ENCODE assay signal across 13 mouse cellular contexts in genomic region chr1:39349427-39349826, GRCm38 (mm10).
"Had no signal": no experiment of that assay in that cellular context is flagged by ENCODE, and none has a peak within 500 bp of the region (broad histone marks: within the 10 kb centered on the region; RNA-seq: fewer than 3 reads in every experiment).

No protein-coding gene starts in this region.

- H3K4me2 ChIP-seq: limb, embryonic 12.5 days; liver, embryonic 13.5 days; lung, embryonic 15.5 days; neural tube, embryonic 12.5 days had no signal

- DNase-seq: kidney, postnatal 10 days; kidney, postnatal 4 days; liver; liver, embryonic 13.5 days; liver, postnatal 0 days; midbrain, embryonic 14.5 days; right cerebral cortex, postnatal 4 days; spleen, adult 18-20 months; thymus, postnatal 4 days had no signal

- H3K9me3 ChIP-seq: limb, embryonic 12.5 days; liver, embryonic 13.5 days; lung, embryonic 15.5 days; midbrain, embryonic 10.5 days; neural tube, embryonic 12.5 days had no signal

- H3K36me3 ChIP-seq: limb, embryonic 12.5 days; liver, embryonic 13.5 days; lung, embryonic 15.5 days; midbrain, embryonic 10.5 days; neural tube, embryonic 12.5 days had no signal

- H3K27ac ChIP-seq: limb, embryonic 12.5 days; liver, embryonic 13.5 days; lung, embryonic 15.5 days; midbrain, embryonic 10.5 days; neural tube, embryonic 12.5 days had no signal

- H3K27me3 ChIP-seq: lung, embryonic 15.5 days; neural tube, embryonic 12.5 days had no signal

- H3K4me3 ChIP-seq: limb, embryonic 12.5 days; liver, embryonic 13.5 days; lung, embryonic 15.5 days; midbrain, embryonic 10.5 days; neural tube, embryonic 12.5 days had no signal

- H3K9ac ChIP-seq: limb, embryonic 12.5 days; liver, embryonic 13.5 days; liver, postnatal 0 days; lung, embryonic 15.5 days; neural tube, embryonic 12.5 days had no signal

- ATAC-seq: liver, postnatal 0 days had no signal

- H3K4me1 ChIP-seq: limb, embryonic 12.5 days; liver, embryonic 13.5 days; lung, embryonic 15.5 days; midbrain, embryonic 10.5 days; neural tube, embryonic 12.5 days had no signal
